Mouse (Mus musculus) lung, postnatal 36 days (tissue): Measurements from ENCODE around the gene Hs1bp3.

Experiments
- DNase-seq: peaks from one replicate; pipeline ENCODE4 v3.0.0; 2022; ENCODE audit warnings: mixed read lengths

The Hs1bp3 gene

DNA sequence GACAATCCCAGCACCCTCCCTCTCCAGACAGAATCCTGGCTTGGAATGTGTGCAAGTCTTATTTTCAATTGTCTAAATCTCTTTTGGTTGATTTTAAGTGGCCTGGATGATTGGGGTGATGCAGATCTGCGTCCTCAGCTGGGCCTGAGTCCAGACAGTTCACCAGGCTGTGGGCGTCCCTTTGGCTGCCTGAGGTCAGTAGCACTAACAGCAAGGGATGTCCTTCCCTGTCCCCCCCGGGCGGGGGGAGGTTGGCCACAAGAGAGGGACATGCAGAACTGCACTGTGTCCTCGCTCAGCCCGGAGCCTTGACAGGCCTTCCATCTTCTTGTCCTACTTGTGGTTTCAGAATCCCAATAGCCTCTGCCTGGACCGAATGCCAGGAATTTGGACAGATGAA, 52.1 kb downstream of the Hs1bp3 start:
- DNase-seq = peak; percentile 75

DNA sequence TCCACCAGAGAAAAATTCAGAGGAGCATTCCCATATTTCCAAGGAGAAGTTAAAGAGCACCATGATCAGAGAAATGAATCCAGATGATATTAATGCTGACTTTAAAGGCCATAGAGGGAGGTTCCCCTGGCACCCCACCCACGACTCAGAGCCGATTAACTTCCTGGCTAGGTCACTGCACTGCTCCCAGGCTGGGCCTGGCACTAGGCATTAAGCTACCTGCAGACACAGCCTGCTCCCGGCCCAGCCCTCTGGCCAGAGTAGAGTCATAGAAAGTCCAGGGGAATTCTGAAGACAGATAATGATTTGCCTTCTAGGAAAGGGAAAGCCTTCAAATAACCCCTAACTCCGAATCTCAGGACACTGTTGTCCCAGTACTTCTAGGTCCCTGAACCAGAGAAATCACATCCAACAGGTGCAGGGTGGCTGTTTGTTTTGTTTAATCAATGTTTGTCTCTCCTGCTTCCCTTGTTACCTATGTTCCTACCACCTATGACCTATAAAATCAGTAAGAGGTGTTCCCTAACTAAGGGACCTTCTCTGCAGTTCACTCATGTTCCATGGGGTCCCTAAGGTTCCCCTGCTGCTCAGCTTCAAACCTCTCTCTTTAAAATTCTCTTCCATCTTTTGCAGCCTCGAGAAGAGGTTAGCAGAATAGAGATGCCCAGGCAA, 52.8 kb downstream of the Hs1bp3 start:
- DNase-seq = no peak

DNA sequence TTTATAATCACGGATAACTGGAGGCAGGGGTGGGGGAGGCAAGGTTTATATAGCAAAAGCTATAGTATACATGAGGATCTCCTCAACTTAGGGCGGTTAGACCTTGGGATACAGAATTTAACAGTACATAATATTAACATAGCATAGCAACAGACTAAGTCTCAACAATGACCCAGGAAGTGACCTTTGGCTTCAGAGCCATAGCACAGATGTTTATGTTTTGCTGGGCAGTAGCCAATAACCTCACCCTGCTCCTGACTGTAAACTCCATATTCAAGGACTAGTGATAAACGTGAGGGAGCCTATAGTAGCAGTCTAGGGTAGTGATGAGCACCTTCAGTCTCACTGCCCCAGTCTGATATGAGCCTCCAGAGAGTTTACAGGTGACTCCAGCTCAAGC, 53.5 kb downstream of the Hs1bp3 start:
- DNase-seq = no peak

DNA sequence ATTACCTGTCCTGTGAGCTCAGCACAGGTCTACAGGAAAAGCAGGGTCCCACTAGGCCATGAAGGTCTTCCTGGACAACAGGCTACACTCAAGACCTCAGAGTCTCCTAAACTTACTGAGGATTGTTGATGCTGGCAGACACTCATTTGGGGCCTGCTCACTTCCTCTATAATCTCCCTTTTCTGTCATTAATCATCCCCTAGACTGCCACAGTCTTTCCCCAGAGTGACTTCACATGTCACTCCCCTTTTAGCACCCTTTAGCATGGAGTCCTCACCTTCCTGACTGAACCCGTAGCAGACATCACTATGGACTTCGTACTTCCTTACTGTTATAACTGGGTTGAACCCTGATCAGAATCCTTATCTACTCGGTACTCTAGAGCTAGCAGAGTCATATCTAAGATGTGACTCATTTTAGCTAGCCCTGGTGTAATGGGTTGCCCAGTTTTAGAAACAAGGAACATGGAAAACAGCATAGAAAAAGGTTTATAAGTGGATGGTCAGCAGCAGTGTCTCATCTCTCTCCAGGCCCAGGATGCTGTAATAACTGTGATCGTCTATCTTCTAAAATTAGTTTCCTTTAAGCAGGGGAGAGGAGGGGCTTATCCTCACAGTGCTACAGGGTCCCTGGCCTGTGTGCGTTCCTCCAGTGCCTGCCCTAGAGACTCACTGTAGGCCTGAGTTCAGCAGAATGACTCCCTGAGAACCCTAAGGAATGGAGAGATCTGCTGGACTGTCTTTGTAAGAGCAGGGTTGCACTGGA, 58.7 kb downstream of the Hs1bp3 start:
- DNase-seq = no peak

DNA sequence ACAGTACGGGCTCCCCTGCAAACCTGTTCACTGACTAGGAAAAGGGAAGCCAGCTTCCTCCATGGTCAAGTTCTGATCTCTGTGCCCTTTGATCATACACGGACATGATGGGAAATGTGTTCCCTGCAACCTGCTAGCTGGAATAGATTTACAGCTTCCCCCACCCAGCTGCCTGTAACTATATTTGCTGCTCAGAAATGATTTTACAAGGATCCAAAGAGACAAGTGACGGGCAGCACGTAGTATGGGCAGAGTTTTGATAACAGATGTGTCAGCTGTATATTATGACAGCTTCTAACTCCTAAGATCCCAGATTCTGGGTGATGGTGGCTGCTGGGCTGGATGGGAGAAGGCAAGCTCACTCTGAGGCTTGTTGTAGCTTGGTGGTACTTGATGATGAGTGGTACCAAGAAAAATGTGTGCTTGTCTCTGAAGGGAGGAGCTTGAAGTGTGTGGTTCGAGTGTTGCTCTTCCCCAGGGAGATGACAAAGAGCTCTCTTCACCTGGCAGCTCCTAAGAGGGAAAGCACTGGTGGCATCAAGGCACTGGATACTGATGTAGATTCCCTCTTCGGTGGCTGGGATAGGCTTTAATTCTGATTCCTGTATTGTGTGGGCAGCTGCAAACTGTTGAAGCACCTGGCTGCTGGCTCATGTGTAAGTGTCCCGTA, 59.4 kb downstream of the Hs1bp3 start:
- DNase-seq = no peak

DNA sequence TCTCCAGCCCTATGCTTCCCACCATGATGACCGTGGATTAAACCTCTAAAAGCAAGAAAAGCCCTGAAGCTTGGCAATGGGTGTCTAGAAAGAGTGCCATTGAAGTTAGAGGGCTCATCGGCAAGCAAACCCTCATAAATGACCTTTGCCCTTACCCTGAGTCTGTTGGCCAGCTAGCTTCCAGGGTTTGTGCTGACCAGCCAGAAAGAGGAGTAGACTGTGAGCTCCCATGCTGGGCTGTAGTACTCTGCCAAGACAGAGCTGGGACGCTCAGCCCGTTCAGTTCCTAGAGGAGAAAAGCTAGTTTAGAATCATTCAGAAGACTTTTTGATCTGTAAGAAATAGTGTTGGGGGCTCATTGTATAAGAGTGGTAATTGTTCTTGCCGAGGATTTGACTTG, 60.5 kb downstream of the Hs1bp3 start:
- no peak for DNase-seq

DNA sequence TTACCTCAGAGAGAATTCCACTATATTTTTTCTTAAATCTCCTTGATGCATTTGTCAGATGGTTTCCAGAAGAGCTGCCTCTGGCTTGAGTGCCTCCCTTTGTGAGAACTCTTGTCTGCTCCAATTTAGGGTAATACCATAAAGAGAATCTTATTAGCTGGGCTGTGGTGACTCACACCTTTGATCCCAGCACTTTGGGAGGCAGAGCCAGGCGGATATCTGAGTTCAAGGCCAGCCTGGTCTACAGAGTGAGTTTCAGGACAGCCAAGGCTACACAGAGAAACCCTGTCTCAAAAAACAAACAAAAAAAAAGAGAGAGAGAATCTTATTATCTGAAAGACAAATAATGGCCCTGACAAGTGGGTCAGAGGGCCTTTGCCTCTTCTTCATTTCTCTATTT, 63.9 kb downstream of the Hs1bp3 start:
- DNase-seq = no peak

DNA sequence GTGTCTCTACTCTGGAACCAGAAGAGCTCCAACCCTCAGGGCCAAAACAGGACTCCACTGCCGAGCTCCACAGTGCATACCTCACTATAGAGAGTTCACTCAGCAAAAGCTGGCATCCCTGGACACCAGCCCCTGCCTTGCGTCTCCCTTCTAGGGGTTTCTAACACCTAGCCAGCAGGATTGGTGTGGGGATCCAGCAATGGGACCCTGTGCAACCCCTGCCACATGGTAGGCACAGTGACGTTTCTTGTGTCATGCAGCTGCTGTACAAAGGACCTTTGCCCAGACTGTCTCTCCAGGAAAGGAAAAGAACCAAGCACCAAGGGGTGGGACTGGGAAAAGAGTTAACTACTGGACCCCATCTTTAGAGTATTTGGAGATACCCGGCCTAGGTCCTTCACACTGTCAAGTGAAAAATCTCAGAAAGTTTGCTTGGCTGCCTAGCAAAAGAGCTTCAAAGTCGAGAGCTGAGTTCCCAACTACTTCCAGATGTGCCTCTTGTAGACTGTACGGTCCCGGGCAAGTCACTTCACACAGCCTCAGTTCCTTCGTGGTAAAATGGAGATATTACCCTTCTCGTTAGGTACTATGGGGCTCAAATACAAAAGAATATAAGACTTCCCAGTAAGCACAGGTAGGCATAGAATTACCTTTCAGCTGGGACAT, 64.9 kb downstream of the Hs1bp3 start:
- DNase-seq = no peak

DNA sequence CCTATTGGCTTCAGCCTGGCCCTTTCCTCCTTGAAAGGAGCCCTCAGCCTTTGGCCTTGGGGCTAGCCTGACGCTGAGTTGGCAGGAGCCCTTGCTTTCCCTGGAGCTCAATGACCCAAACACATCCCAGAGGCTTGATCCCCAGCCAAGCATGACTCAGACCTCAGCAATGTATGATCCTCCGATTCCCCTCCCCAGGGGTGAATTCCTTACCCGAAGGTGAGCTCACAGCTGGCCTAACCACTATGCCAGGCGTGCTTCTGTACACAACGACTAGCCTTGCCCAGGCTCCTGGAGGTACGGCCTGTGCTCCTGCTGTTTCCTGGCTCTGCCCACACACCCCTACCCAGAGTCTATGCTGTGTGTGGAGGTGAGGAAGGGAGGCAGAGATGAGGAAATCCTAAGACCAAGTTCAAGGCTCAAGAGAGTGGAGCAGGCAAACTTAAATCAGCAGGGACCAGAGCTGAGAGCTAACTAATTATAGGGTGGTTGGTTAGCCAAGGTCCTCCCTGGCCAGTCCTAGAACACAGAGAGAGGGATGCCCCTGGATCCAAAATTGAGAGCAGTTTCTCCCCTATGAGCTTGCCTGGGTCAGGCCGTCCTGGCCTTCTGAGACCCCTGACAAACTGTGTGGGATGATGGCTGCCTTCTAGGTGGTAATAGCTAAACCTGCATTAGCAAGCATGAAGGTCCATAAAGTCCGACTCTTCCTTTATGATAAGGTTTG, 66.7 kb downstream of the Hs1bp3 start:
- peak; percentile 96 for DNase-seq

DNA sequence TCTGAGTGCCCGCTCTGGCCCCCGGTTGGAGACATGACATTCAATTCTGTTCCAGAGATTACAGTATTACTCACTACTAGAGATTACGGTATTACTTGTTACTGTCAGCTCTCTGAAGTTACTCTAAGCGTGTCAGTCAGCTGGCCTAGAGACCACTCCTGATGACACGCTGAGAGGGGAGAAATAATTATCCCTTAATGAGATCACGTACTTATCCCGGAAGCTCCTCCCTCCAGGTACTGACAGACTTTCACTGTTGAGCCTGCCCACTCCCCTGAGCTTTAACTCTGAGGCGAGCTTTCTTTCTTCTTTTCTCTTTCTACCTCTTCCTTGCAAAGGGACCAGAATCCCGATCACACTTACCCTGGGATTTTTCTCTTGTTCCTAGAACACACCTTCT, 67.7 kb downstream of the Hs1bp3 start:
- no peak for DNase-seq

DNA sequence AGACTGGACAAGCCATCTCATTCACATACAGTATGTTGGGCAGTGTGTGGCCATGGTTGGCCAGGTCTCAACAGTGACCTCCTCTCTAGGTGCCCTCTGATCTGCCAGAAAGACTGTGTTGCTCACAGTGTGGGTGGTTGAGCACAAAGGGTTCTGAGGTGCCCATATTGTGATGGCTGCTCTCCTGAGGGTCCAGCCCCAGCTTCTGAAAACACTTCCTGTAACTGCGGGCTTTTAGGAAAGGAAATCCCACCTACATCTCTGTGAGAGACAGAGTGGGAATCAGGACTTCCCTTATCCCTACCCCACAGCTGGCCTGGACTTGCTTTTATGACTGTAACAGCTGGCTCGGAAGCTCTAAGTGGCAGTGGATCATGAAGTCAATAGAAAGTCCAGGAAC, 68.7 kb downstream of the Hs1bp3 start:
- DNase-seq = no peak

DNA sequence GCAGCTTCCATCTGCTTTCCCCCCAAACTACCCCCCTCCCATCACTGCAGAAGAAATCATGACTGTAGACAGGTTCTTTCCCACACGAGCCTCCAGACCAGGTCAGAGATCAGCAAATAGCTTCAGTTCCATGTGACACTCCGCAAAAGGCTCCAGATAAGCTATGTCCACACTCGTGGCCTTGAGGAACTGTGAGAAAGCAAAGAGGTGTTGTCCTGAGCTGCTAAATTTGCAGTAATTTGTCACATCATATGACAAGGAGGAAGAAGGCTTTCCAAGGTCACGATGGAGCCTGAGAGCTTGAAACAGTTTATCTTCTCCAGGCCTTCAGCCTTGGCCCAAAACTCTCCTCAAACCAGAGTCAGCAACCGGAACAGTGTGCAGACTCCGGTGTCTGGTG, 70.6 kb downstream of the Hs1bp3 start:
- no peak for DNase-seq

DNA sequence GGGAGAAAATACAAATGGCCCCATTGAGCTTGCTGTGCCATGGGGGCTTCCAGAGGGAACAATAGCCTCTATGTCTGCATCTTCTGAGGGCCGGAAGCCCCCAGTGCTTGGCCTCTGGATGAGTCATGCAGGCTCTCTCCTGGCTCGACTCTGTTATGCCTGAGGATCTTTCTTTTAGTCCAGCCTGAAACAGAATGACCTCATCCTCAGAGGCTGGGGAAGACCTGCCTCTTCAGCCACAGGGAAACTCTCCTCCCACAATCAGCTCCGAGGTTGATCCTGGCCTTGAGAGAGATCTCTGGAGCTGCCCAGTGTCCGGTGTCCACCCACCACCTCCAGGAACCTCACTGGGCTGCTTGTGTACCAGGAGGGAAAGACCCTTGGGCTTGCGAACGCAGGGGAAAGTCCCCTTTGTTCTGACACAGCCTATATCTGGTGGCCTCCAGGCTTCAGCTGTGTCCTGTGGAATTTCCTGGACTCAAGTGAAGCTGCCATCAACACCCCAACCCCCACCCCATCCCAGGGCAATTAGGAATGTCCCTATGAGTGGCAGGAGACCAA, 73.3 kb downstream of the Hs1bp3 start:
- peak; percentile 60 for DNase-seq

DNA sequence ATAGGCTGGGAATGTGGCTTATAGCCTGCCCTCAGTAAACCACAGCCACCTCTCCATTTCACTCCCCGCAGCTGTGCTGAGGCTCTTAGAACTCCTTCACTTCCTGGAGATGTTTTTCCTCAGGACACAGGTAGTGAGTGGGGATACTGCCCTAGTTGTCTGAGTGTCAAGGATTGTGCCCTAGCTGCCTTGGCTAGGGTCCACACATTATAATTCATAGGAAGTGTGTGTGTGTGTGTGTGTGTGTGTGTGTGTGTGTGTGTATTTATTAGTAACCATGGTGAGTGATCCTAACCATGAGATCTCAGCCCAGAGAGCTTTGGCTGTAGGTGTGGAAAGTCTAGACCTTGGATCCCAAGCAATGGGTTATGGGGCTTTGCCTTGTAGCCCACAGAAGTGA, 74.0 kb downstream of the Hs1bp3 start:
- no peak for DNase-seq

DNA sequence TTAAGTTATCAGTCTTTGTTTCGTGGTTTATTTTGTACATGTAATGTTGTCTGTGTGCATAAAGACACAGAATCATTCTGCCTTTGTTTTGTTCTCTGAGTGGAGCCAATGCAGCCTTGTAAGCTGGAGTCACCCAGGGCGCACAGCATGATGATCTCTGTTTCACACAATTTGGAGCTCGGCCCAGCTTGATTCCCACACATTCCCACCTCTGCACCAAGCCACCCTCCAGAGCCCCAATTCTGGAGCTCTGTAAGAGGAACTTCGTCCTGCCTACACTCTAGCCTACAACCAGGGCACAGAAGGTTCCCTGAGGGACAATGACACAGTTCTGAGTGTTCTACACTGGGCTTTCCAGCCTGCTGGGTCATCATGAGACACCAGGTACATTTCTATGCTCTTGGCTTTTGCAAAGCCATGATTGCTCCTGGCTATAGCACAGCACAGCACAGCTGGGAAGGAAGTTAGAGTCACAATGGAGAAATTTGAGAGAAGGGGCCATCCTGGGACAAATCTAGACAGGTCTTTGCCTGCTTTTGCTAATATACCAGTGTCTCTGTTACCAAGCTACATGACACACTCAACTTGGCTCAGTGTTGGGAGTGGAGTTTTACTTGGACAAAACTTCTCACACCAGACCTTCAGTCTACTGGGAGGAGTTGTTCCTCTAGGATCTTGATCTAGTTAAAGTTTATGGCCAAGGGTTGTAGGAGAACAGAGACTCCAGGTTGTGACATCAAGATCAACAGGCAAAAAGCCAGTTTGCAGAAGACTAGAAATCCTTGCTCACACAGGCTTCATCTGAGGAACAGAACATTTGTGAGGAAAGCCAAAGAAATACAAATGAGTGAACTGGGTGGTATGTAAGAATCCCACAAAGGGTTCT, 75.5 kb downstream of the Hs1bp3 start:
- DNase-seq = no peak

DNA sequence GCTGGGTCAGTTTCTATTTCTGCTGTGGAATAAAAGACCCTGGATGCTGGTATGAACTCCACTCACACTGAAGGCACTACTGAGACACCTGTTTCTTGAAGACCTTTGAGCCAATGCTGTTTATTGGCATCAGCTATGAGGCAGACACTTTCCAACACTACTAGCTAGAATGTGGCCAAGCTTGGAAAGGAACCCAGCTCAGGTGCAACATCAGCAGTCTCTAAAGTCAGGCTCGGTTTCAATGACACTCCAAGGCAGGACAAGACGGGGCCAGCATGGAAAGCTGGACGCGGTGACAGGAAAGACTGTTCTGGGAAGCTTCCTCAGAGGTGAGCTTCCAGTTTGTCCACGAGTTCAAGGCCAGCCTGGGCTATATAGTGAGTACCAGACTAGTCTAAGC, 80.0 kb downstream of the Hs1bp3 start:
- no peak for DNase-seq
